Mouse (Mus musculus): ENCODE measurements around the gene Rad51b. TPM values are rescaled to one million over a fixed set of nuclear protein-coding genes. Genes with fewer than 3 reads are reported as not detected.

Gene Rad51b
- polyA plus RNA-seq, 1 experiment from 2014 or later = 2.7 TPM

DNA sequence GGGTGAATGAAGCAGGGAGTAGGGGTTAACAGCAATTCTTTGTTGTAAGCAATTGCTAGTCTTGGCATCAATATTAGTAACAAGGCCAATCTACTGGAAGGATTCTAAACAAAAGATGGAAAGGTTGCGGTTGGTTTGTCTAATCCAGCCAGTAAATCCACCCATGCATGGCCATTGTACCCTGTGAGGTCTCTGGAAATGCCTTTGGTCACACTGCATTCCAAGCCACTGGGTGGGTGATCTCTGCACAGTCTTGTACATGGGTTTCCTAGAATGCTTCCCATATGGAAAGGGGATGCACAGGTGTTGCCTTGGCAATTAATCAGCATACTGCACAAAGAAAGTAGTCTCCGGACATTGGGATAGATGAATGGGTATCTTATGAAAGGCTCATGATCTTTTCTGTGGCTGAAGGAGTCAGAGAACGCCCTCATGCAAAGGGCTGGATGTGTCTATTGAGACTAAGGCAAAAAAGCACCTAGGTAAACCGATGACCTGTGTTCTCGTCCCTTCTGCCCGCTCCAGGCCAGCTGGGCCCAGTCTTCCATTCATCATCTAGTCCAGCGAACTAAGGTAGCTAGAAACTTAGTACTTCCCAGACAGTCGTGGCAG, 312.4 kb downstream of the Rad51b start:
- no peak overlapping the region for H3K27ac ChIP-seq (ENCODE audit: low read depth, low read length)
- H3K4me1 ChIP-seq (ENCODE audit: control insufficient read depth, insufficient read depth, low read depth, low read length) = peaks cover 8% of the 10 kb centered on the region
- ATAC-seq = no peak
- no peak overlapping the region for H3K4me2 ChIP-seq (ENCODE audit: low read length)
- no peak overlapping the region for H3K4me3 ChIP-seq (ENCODE audit: low read length)
- H3K9ac ChIP-seq (ENCODE audit: low read depth, low read length) = no peak overlapping the region
- no peaks in the 10 kb centered on the region for H3K27me3 ChIP-seq (replicated peaks; ENCODE audit: control insufficient read depth, insufficient read depth, low read length)
- H3K36me3 ChIP-seq (ENCODE audit: control insufficient read depth, insufficient read depth, low read length) = no peaks in the 10 kb centered on the region
- WGBS = 37% methylated on average over 8 of the region's 8 CpGs
- H3K9me3 ChIP-seq (ENCODE audit: control insufficient read depth, low read length) = no peaks in the 10 kb centered on the region

DNA sequence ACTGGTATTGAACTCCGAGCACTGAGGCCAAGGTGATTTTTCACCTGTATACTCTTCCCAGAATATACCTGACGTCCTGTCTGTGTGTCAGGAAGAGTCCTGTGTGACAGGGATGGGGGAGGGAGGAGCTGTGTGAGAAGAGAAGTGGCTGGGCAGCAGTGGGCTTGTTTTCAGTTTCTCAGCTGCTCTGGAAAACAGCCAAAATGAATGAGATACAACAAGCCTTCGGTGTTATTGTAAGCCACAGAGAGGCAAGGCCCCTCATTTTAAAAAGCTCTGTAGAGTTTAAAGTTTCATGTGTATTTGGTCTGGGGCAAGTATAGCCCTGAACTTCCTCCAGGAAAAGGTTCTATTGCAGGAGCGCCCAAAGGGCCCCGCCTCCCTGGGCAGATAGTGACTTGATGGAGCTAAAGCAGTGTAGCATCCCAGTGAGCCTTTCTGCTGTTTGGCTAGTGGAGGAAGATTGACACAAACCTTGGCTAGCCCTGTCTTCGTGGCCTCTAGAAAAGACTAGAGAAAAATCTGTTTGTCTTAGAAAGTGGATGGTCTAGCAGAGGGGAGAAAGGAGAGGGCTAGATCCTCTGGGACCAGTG, 313.5 kb downstream of the Rad51b start:
- WGBS = 63% methylated on average over 6 of the region's 6 CpGs
- H3K4me3 ChIP-seq (ENCODE audit: low read length) = no peak overlapping the region
- H3K4me1 ChIP-seq (ENCODE audit: control insufficient read depth, insufficient read depth, low read depth, low read length) = peaks cover 8% of the 10 kb centered on the region
- H3K36me3 ChIP-seq (ENCODE audit: control insufficient read depth, insufficient read depth, low read length) = no peaks in the 10 kb centered on the region
- no peaks in the 10 kb centered on the region for H3K27me3 ChIP-seq (replicated peaks; ENCODE audit: control insufficient read depth, insufficient read depth, low read length)
- no peaks in the 10 kb centered on the region for H3K9me3 ChIP-seq (ENCODE audit: control insufficient read depth, low read length)
- H3K4me2 ChIP-seq (ENCODE audit: low read length) = no peak overlapping the region
- H3K27ac ChIP-seq (ENCODE audit: low read depth, low read length) = no peak overlapping the region
- no peak for ATAC-seq
- no peak overlapping the region for H3K9ac ChIP-seq (ENCODE audit: low read depth, low read length)

DNA sequence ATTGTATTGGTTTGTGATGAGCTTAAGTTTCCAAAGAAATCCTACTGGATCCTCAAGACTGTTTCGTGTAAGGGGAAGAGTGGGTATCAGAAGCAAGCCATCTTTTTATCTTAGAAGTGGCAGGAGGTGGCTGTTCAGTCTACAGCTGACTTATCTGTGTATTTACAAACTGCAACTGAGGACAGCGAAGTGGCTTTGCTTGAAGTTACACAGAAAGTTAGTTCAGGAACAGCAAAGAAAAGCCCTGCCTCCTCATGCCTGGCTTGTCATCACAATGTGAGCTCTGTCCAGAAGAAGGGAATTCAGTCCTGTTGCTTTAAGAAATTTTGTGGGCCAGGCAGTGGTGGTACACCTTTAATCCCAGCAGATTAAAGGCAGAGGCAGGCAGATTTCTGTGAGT, 314.6 kb downstream of the Rad51b start:
- no peak overlapping the region for H3K4me3 ChIP-seq (ENCODE audit: low read length)
- H3K36me3 ChIP-seq (ENCODE audit: control insufficient read depth, insufficient read depth, low read length) = no peaks in the 10 kb centered on the region
- ATAC-seq = no peak
- H3K27ac ChIP-seq (ENCODE audit: low read depth, low read length) = no peak overlapping the region
- WGBS = 90% methylated on average over 2 of the region's 2 CpGs
- H3K4me2 ChIP-seq (ENCODE audit: low read length) = no peak overlapping the region
- H3K9ac ChIP-seq (ENCODE audit: low read depth, low read length) = no peak overlapping the region
- no peaks in the 10 kb centered on the region for H3K9me3 ChIP-seq (ENCODE audit: control insufficient read depth, low read length)
- H3K27me3 ChIP-seq (replicated peaks; ENCODE audit: control insufficient read depth, insufficient read depth, low read length) = no peaks in the 10 kb centered on the region
- H3K4me1 ChIP-seq (ENCODE audit: control insufficient read depth, insufficient read depth, low read depth, low read length) = peaks cover 8% of the 10 kb centered on the region

DNA sequence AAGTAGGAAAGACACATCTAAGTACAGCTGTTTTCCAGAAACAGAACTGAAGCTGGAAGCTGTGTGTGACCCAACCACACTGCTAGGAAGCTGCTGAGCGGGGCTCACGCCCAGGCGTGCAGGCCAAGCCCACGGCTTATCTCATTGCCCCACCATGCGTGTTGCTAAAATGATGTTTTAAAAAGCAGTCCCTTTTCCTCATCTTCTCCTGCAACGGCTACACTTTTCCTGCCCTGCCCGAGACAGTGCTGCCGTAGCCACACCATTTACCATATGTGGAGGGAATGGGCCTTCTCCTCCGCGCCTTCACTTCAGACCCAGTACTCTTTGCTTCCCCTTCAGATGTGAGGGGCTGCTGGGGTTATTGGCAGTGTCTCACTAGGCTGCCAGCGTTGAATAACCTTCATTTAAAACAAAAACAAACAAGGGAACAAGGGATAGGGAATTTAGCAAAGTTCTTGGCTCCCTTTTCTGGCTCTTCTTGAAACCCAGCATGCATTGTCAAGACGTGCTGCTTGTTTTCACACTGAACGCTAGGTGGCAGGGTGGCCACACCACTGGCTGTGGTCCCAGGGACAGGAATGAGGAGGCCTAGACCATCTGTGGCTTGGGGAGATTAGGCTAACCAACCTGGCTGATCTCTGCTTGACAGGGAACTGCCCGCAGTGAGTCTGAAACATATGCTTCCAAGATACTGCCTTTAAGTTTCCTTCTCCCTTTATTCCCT, 315.4 kb downstream of the Rad51b start:
- no peaks in the 10 kb centered on the region for H3K9me3 ChIP-seq (ENCODE audit: control insufficient read depth, low read length)
- H3K27me3 ChIP-seq (replicated peaks; ENCODE audit: control insufficient read depth, insufficient read depth, low read length) = no peaks in the 10 kb centered on the region
- peak overlapping the region; percentile 61 for H3K27ac ChIP-seq (ENCODE audit: low read depth, low read length)
- no peak overlapping the region for H3K9ac ChIP-seq (ENCODE audit: low read depth, low read length)
- no peak overlapping the region for H3K4me2 ChIP-seq (ENCODE audit: low read length)
- WGBS = 45% methylated on average over 14 of the region's 14 CpGs
- H3K4me3 ChIP-seq (ENCODE audit: low read length) = no peak overlapping the region
- peaks cover 8% of the 10 kb centered on the region for H3K4me1 ChIP-seq (ENCODE audit: control insufficient read depth, insufficient read depth, low read depth, low read length)
- ATAC-seq = peak; percentile 94
- H3K36me3 ChIP-seq (ENCODE audit: control insufficient read depth, insufficient read depth, low read length) = no peaks in the 10 kb centered on the region

DNA sequence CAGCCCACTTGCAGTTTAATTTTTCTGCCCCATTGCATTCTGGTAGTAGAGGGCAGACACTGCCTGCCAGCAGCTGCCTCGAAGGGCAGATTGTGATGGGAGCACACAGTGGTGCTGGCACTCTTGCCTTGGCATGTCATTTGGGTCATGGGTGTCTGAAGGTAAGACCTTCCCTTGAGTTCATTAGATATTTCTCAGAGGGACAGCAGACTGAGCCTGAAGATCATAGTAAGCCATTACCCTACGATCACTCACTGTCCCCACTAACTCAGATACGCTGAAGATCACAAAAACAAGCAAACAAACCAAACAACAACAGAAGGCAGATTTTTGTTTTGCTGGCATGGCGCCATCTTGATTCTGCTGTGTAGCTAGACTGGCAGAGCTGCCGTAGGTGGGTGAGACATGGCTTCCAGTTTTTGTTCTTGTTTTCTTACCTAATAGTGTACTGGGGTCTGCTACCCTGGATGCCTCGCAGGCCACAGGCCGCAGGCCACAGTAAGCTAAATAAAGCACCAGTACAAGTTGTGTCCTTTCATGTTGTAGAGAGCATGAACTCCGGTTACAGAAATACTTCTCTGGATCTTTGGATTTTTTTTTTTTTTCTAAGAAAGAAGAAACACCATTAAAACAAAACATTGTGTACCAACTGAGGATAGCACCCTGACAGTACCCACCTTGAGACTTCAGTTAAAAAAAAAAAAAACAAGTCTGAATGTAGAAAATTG, 316.1 kb downstream of the Rad51b start:
- Histone ChIP-seq H3K9me3 (ENCODE audit: control insufficient read depth, low read length) (no peaks in the 10 kb centered on the region), H3K36me3 (ENCODE audit: control insufficient read depth, insufficient read depth, low read length) (no peaks in the 10 kb centered on the region), H3K27ac (ENCODE audit: low read depth, low read length) (peak overlapping the region; percentile 61), H3K4me3 (ENCODE audit: low read length) (no peak overlapping the region), H3K4me2 (ENCODE audit: low read length) (no peak overlapping the region), H3K4me1 (ENCODE audit: control insufficient read depth, insufficient read depth, low read depth, low read length) (peaks cover 8% of the 10 kb centered on the region), H3K9ac (ENCODE audit: low read depth, low read length) (no peak overlapping the region), H3K27me3 (replicated peaks; ENCODE audit: control insufficient read depth, insufficient read depth, low read length) (no peaks in the 10 kb centered on the region)
- ATAC-seq = peak; percentile 84; the same call in 1 of the 2 replicates
- WGBS = 70% methylated on average over 8 of the region's 8 CpGs

DNA sequence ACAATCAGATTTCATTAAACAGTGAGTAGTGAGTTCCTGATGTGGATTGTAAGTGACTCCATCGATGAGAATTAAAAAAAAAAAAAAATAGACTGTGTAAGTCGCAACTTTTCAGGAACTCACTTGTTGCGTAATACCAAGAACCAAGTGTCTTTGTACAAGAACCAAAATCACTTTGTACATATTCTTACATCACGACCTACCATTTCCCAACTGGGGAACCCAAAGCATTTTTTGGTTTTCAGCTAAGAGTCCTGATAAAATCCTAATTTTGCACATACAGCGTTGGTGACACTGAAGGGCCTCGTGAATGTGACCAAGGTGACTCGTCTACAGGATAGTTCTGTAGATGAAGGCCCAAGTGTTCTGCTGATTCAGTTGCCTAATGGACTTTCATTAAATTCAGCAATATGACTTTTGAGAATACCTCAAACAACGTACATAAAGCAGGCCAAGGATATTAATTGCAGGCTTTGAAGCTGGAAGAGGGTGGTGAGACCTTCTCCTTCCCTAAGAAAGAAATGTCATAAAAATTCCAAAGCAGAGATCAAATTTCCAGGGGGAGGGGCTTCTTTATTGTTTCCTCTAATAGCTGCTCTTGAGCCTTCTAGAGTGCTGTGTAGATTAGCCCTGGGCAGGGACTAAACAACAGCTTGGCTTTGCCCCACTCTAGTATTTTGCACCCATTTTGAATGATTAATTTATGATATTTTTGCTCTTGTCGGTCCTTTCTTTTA, 316.9 kb downstream of the Rad51b start:
- no peaks in the 10 kb centered on the region for H3K36me3 ChIP-seq (ENCODE audit: control insufficient read depth, insufficient read depth, low read length)
- H3K9me3 ChIP-seq (ENCODE audit: control insufficient read depth, low read length) = no peaks in the 10 kb centered on the region
- H3K9ac ChIP-seq (ENCODE audit: low read depth, low read length) = no peak overlapping the region
- 86% methylated on average over 9 of the region's 9 CpGs for WGBS
- no peak overlapping the region for H3K27ac ChIP-seq (ENCODE audit: low read depth, low read length)
- H3K27me3 ChIP-seq (replicated peaks; ENCODE audit: control insufficient read depth, insufficient read depth, low read length) = no peaks in the 10 kb centered on the region
- H3K4me1 ChIP-seq (ENCODE audit: control insufficient read depth, insufficient read depth, low read depth, low read length) = peaks cover 8% of the 10 kb centered on the region
- H3K4me2 ChIP-seq (ENCODE audit: low read length) = no peak overlapping the region
- ATAC-seq = no peak
- no peak overlapping the region for H3K4me3 ChIP-seq (ENCODE audit: low read length)

DNA sequence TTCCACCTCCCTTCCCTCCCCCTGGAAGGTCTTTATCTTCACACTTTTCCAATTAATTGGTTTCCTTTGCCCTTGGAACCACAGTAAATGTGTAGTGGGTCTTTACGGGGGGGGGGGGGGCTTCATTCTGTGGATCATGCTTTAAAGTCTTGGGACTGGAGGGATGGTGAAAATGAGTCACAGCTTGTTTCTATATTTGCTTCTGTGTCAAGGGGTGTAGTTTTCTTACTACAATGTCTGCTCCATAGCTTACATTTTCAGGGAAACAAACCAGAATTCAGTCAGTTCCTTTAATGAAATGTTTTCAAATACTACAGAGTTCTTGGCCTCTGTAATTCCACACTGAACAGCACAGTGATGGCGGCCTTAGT, 317.5 kb downstream of the Rad51b start:
- Histone ChIP-seq H3K9me3 (ENCODE audit: control insufficient read depth, low read length) (no peaks in the 10 kb centered on the region), H3K4me2 (ENCODE audit: low read length) (no peak overlapping the region), H3K36me3 (ENCODE audit: control insufficient read depth, insufficient read depth, low read length) (no peaks in the 10 kb centered on the region), H3K4me3 (ENCODE audit: low read length) (no peak overlapping the region), H3K4me1 (ENCODE audit: control insufficient read depth, insufficient read depth, low read depth, low read length) (peaks cover 8% of the 10 kb centered on the region), H3K27ac (ENCODE audit: low read depth, low read length) (no peak overlapping the region), H3K27me3 (replicated peaks; ENCODE audit: control insufficient read depth, insufficient read depth, low read length) (no peaks in the 10 kb centered on the region), H3K9ac (ENCODE audit: low read depth, low read length) (no peak overlapping the region)
- 69% methylated on average over 2 of the region's 2 CpGs for WGBS
- no peak for ATAC-seq

DNA sequence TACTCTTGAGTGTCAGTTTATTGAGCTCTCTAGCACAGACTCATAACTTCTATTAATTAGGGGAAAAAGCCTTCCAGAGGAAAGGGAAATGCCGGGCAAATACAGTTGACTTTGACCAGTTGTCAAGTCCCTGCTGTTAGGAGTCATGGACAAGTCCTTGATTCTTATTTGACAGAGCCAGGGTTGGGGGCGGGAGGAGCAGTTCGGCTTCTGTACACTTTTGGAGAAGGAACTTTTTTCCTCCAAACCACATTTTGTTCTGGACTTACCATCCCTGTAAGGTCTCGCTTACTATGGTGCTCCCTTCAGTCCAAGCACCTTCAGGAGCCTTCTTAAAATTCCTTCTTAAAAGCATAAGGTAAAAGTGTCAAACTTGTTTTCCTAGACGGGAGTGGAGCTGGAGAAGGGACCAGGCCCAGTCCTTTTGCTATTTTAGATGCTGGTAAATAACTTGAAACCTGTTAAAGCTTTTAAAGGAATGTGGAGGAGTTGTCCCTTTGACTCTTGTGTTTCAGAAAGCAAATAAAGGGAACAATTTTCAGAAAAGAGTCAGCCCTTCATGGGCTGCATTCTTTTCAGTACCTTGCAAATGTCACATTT, 318.7 kb downstream of the Rad51b start:
- Histone ChIP-seq H3K36me3 (ENCODE audit: control insufficient read depth, insufficient read depth, low read length) (no peaks in the 10 kb centered on the region), H3K9me3 (ENCODE audit: control insufficient read depth, low read length) (no peaks in the 10 kb centered on the region), H3K9ac (ENCODE audit: low read depth, low read length) (no peak overlapping the region), H3K4me3 (ENCODE audit: low read length) (no peak overlapping the region), H3K4me2 (ENCODE audit: low read length) (no peak overlapping the region), H3K27me3 (replicated peaks; ENCODE audit: control insufficient read depth, insufficient read depth, low read length) (no peaks in the 10 kb centered on the region), H3K4me1 (ENCODE audit: control insufficient read depth, insufficient read depth, low read depth, low read length) (peaks cover 8% of the 10 kb centered on the region), H3K27ac (ENCODE audit: low read depth, low read length) (no peak overlapping the region)
- ATAC-seq = no peak
- WGBS = 77% methylated on average over 5 of the region's 5 CpGs
